Mouse (Mus musculus) liver, embryonic 12.5 days (tissue): ENCODE data around the gene Col23a1. TPM values are rescaled to one million over a fixed set of nuclear protein-coding genes. Genes with fewer than 3 reads are reported as not detected.
A peak's percentile ranks its signal among the peaks of the same experiment; 100 is the strongest.
"Not testable (repeated sequence)": the region's sequence is repeated elsewhere in the genome, so short reads cannot be mapped to it uniquely, and the experiment has no call there.

ENCODE experiments used
- ATAC-seq: fragments of 200-750 bp; cut with Nextera tagmentation; 2 replicates; pipeline ENCODE4 v1.8.0; 2017; ENCODE audit warnings: moderate number of reproducible peaks, mild to moderate bottlenecking, moderate library complexity
- H3K27ac ChIP-seq: fragments of 300-500 bp; sonication (generic); 2 replicates; pipeline ENCODE4 v1.5.1; 2016; ENCODE audit warnings: mild to moderate bottlenecking
- H3K27me3 ChIP-seq: fragments of 300-500 bp; sonication (generic); replicated peaks from 2 replicates; pipeline ENCODE4 v1.6.1; 2016; ENCODE audit warnings: mild to moderate bottlenecking, moderate library complexity
- H3K36me3 ChIP-seq: fragments of 300-500 bp; sonication (generic); 2 replicates; pipeline ENCODE4 v1.6.1; 2016; ENCODE audit warnings: mild to moderate bottlenecking, moderate library complexity
- H3K4me1 ChIP-seq: fragments of 300-500 bp; sonication (generic); 2 replicates; pipeline ENCODE4 v1.6.1; 2016
- H3K4me2 ChIP-seq: fragments of 300-500 bp; sonication (generic); 2 replicates; pipeline ENCODE4 v1.6.1; 2016; ENCODE audit warnings: mild to moderate bottlenecking, moderate library complexity
- H3K4me3 ChIP-seq: fragments of 300-500 bp; sonication (generic); 2 replicates; pipeline ENCODE4 v1.5.1; 2016; ENCODE audit warnings: mild to moderate bottlenecking, moderate library complexity
- H3K9ac ChIP-seq: fragments of 300-500 bp; sonication (generic); 2 replicates; pipeline ENCODE4 v1.6.1; 2016; ENCODE audit warnings: mild to moderate bottlenecking, moderate library complexity
- H3K9me3 ChIP-seq: fragments of 300-500 bp; sonication (generic); replicated peaks from 2 replicates; pipeline ENCODE4 v1.6.1; 2016; ENCODE audit warnings: mild to moderate bottlenecking, moderate library complexity
- WGBS: fragments of 180-500 bp; shearing (Covaris S2); methylation state at CpG from one replicate; pipeline ENCODE4 v1.1.7; 2016; ENCODE audit not compliant: insufficient replicate concordance; 5-methylcytosine and 5-hydroxymethylcytosine counted together
- polyA plus RNA-seq: library from polyadenylated mRNA; unstranded; fragments of >200 nt; fragmentation: Nextera tagmentation; extraction: Ambion mirVana; gene quantifications from 2 replicates; pipeline ENCODE4 v1.2.1, GENCODE M21; 2016

Gene Col23a1
- polyA plus RNA-seq, 1 experiment from 2014 or later, result 0.79 TPM

DNA sequence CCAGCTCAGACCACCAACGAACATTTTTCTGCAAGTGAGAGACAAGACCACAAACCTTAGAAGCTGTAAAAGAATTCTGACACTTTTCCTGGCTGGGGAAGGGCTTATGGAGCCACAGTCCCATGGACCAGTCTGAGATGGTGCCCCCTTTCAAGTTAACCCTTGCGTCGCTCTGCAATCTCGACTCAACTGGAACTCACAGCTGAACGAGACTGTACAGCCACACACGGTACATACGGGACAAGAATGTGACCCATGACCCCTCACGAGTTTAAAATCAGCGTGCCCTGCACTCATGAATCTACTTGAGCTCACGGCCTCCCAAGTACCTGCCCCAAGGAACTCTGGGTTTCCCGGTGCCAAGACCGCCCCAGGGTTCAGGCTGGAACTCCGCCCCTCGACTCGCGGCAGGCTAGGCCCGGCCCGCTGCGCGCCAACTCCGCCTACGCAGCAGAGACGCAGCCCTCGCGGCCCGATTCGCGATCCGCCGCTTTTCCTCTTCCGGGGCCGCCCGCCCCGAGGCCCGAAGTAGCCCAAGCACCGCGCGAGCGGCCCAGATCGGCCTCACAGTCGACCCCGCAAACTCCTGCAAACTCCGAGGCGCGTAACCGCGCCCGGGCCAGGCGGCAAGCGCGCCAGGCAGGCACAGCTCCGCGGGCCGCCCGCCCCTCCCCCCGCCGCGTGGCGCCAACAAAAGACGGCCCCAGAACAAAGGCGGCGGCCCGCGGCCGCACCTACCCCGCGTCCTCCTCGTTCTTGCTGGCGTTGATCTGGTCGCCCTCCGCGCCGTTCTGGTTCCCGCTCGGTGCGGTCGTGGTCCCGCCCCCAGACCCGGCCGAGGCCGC, 316.1 kb downstream of the Col23a1 start:
- Histone ChIP-seq H3K4me2 (peak overlapping the region; percentile 93), H3K4me1 (peaks cover 78% of the 10 kb centered on the region), H3K27me3 (no peaks in the 10 kb centered on the region), H3K9ac (peak overlapping the region; percentile 99), H3K27ac (peak overlapping the region; percentile 96), H3K4me3 (peak overlapping the region; percentile 99), H3K9me3 (no peaks in the 10 kb centered on the region), H3K36me3 (peaks cover 49% of the 10 kb centered on the region)
- WGBS, result under 1% methylated on average over 71 of the region's 81 CpGs
- peak; percentile 73 for ATAC-seq

DNA sequence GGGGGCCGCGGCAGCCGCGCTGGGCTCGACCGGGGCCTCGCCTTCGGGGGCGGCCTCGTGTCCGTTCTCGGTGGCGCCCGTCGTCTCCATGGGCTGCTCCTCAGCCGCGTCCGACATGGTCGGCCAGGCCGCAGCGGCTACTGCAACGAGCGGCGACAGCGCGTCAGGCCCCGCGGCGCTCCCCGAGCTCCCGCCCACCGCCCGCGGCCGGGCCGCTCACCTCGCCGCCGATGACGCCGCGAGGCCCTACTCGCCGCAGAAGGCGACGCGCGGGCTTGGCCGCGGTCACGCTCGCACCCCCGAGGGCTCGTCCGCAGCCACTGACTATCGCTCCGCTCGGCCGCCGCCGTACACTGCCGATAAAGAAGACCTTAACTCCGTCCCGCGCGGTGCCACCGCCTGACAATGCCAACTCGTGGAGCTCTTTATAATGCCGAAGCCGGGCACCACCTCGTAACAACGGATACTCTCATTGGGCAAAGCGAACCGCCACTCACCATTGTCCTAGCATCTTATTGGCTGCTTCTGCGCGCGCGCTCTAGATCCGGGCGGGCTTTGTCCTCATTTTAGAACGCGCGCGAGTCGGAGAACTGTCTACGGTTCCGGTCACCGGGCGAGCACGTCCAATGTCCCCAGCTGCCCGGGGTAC, 316.9 kb downstream of the Col23a1 start, which contains the start of gene Hnrnpab:
TSS of gene Hnrnpab (minus strand) at position 401 of the 649 bp plus-strand sequence.
- Histone ChIP-seq H3K27me3 (no peaks in the 10 kb centered on the region), H3K27ac (peak within 1 kb of the TSS; percentile 96), H3K9ac (peak within 1 kb of the TSS; percentile 99), H3K36me3 (peaks cover 41% of the 10 kb centered on the region), H3K4me2 (peak within 1 kb of the TSS; percentile 93), H3K9me3 (no peaks in the 10 kb centered on the region), H3K4me3 (peak within 1 kb of the TSS; percentile 99), H3K4me1 (peaks cover 81% of the 10 kb centered on the region)
- WGBS, result under 1% methylated on average over 91 of the region's 91 CpGs
- ATAC-seq, result peak; percentile 85

DNA sequence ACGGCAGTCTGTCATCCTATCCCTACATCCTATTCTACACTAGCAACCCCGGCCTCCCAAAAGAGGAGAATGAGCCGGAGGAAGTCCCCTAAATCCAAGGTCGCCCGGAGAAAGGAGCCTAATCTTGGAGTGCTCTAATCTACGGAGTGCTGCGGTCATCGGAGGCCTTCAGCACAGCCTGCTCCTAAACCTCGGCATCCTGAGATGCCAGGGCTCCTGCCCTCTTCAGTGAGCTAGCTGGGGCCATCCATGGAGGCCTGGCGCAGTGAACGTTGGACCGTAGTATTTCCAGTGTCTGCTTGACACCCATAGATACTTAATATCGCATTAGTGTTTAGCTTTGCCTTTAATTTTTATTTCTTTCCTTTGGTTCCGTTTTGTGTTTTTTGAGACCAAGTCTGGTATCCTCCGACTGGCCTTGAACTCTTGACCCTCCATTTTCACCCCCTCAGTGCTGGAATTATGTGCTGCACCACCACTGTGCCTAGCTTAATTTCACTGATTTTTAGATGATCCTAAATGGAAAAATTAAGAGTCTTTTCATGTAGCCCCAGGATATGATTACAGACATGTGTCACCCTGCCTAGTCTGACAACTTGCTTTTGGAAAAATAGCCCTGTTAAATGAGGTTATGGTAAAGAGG, 317.5 kb downstream of the Col23a1 start:
- peak overlapping the region; percentile 93 for H3K4me2 ChIP-seq
- WGBS, result 7% methylated on average over 15 of the region's 15 CpGs
- H3K27ac ChIP-seq, result peak overlapping the region; percentile 96
- peaks cover 35% of the 10 kb centered on the region for H3K36me3 ChIP-seq
- H3K4me3 ChIP-seq, result peak overlapping the region; percentile 99
- peaks cover 79% of the 10 kb centered on the region for H3K4me1 ChIP-seq
- peak overlapping the region; percentile 81 for H3K9ac ChIP-seq
- no peaks in the 10 kb centered on the region for H3K9me3 ChIP-seq
- H3K27me3 ChIP-seq, result no peaks in the 10 kb centered on the region
- ATAC-seq, result peak; percentile 63

DNA sequence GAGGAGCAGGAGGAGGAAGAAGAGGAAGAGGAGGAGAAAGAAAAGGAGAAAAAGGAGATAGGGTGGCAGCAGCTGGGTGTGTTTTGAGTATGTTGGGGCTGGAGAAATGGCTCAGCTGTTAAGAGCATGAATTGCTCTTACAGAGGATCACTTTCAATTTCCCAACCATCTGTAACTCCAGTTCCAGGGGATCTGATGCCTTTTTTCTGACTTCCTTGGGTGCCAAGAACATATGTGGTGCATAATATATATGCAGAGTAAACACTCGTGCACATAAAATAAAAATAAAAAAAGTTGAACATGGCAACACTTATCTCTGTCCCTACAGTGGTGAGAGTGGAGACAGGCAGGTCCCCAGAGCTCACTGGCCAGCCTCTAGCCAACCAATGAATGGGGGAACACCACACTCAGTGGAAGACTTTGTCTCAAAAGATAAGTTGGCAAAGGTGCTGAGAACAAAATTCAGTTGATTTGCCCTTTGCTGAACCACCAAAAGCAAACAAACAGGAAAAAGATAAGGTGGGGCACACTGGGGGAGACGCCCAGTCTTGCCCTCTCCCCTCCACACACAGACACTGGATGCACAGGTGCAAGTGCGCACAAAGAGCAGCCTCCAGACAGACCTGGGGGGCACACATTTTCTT, 319.7 kb downstream of the Col23a1 start:
- H3K9ac ChIP-seq, result peak overlapping the region; percentile 43
- no peaks in the 10 kb centered on the region for H3K9me3 ChIP-seq
- H3K4me1 ChIP-seq, result peaks cover 59% of the 10 kb centered on the region
- peak overlapping the region; percentile 96 for H3K27ac ChIP-seq
- peak overlapping the region; percentile 12 for H3K4me3 ChIP-seq
- peak; percentile 60 for ATAC-seq
- peak overlapping the region; percentile 56 for H3K4me2 ChIP-seq
- no peaks in the 10 kb centered on the region for H3K27me3 ChIP-seq
- 11% methylated on average over 3 of the region's 3 CpGs for WGBS
- peaks cover 13% of the 10 kb centered on the region for H3K36me3 ChIP-seq

DNA sequence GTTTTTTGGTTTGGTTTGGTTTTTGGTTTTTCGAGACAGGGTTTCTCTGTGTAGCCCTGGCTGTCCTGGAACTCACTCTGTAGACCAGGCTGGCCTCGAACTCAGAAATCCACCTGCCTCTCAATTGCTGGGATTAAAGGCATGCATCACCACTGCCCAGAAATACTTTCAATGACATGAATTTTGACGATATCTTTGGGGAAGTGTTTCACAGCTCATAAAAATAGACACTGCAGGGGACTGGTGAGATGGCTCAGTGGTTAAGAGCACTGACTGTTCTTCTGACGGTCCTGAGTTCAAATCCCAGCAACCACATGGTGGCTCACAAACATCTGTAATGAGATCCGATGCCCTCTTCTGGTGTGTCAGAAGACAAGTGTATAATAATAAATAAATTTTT, 320.2 kb downstream of the Col23a1 start:
- not testable (repeated sequence) for H3K36me3 ChIP-seq, H3K9me3 ChIP-seq, H3K27me3 ChIP-seq, H3K4me3 ChIP-seq, ATAC-seq, H3K9ac ChIP-seq
- Histone ChIP-seq H3K4me1 (peaks cover 59% of the 10 kb centered on the region), H3K27ac (peak overlapping the region; percentile 96), H3K4me2 (peak overlapping the region; percentile 56)
- WGBS, result 48% methylated on average over 5 of the region's 5 CpGs

DNA sequence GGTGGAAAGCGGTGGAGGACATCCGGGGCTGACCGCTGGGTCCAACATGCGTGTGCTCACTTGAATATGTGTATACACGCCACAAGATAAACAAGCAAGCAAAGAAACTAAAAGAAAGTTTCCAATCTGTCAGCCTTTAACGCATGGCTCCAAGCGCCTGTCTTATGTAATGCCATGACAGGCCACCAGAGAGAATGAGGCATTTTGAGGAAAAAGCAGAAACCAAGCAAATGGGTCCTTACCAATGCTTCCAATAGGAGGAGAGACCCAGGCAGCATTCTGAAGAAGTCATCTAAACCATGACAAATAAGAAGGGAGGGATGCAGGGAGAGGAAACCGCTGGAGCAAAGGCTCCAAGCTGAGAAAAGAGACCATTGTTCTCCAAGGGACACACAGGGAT, 324.5 kb downstream of the Col23a1 start:
- H3K27ac ChIP-seq, result no peak overlapping the region

GRCm38 (mm10) chr11:51615129-51615528, 325.4 kb downstream of the Col23a1 start:
- Histone ChIP-seq H3K27me3 (no peaks in the 10 kb centered on the region), H3K27ac (peak overlapping the region; percentile 91), H3K9ac (peak overlapping the region; percentile 77), H3K4me2 (peak overlapping the region; percentile 80), H3K4me1 (peaks cover 49% of the 10 kb centered on the region), H3K36me3 (no peaks in the 10 kb centered on the region), H3K9me3 (no peaks in the 10 kb centered on the region), H3K4me3 (peak overlapping the region; percentile 57)
- WGBS, result 30% methylated on average over 7 of the region's 7 CpGs
- ATAC-seq, result no peak

More for the DNA sequence above, 324.5 kb downstream of the Col23a1 start:
- Histone ChIP-seq H3K27me3 (no peaks in the 10 kb centered on the region), H3K4me1 (peaks cover 58% of the 10 kb centered on the region), H3K4me3 (no peak overlapping the region), H3K9me3 (no peaks in the 10 kb centered on the region), H3K36me3 (no peaks in the 10 kb centered on the region), H3K9ac (no peak overlapping the region), H3K4me2 (no peak overlapping the region)
- whole genome bisulfite sequencing, result 83% methylated on average over 8 of the region's 8 CpGs
- ATAC-seq, result no peak

DNA sequence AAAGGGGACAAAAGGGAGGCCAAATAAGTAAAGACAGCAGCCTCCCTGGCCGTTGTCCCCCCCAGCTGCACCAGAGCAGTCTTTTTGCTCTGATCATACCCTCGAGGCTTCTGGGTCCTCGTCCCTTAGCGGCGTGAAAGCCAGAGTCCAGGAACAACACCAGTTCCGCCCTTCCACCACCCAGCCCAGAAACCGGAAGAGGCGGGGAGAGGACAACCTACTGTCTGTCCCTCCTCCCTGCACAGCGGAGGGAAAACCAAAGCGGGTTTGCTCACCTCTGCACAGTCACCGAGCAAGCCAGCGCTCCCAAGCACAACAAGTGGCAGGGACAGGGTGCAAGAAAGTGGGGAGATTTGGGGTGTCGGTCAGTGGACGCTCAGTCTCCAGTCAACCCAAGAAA, 325.9 kb downstream of the Col23a1 start:
- H3K9me3 ChIP-seq, result no peaks in the 10 kb centered on the region
- H3K4me3 ChIP-seq, result peak overlapping the region; percentile 57
- H3K27ac ChIP-seq, result peak overlapping the region; percentile 91
- peak overlapping the region; percentile 77 for H3K9ac ChIP-seq
- no peaks in the 10 kb centered on the region for H3K36me3 ChIP-seq
- H3K4me2 ChIP-seq, result peak overlapping the region; percentile 80
- ATAC-seq, result peak; percentile 88
- no peaks in the 10 kb centered on the region for H3K27me3 ChIP-seq
- 2% methylated on average over 14 of the region's 14 CpGs for WGBS
- H3K4me1 ChIP-seq, result peaks cover 49% of the 10 kb centered on the region

DNA sequence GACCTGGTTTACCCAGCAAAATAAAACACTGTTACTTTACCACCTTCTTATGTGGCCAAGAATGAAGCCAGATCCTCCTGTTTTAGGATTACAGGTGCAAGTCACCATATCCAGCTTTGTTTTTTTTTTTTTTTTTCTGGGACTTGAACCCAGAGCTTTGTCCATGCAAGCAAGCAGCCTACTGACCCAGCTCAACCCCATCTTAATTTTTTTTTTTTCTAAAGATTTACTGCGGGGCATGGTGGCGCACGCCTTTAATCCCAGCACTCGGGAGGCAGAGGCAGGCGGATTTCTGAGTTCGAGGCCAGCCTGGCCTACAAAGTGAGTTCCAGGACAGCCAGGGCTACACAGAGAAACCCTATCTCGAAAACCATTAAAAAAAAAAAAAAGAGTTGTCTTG, 326.4 kb downstream of the Col23a1 start:
- WGBS, result 81% methylated on average over 7 of the region's 7 CpGs
- Histone ChIP-seq H3K4me2 (peak overlapping the region; percentile 80), H3K27ac (peak overlapping the region; percentile 91), H3K9ac (peak overlapping the region; percentile 77), H3K4me3 (peak overlapping the region; percentile 57), H3K4me1 (peaks cover 54% of the 10 kb centered on the region)
- not testable (repeated sequence) for H3K9me3 ChIP-seq, H3K27me3 ChIP-seq, H3K36me3 ChIP-seq, ATAC-seq

DNA sequence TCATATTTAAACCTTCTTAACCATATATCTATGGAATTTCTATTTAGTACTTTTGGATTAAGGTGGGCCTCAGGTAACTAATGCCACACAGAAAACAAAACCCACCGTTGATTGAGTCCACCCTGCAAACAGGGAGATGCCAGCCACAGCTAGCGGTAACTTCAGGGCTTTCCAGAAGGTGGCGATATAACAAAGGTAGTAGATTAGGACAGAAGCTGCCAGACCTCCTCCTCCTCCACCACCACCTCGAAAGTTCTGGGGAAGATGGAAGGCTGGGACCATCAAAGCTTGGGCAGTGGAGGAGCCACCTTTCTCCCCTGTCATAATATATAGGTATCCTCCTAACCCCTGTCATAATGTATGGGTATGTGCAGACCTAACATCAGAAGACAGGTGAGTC, 328.0 kb downstream of the Col23a1 start:
- H3K27ac ChIP-seq, result no peak overlapping the region
- H3K36me3 ChIP-seq, result peaks cover 16% of the 10 kb centered on the region
- H3K4me1 ChIP-seq, result peaks cover 60% of the 10 kb centered on the region
- no peaks in the 10 kb centered on the region for H3K9me3 ChIP-seq
- H3K27me3 ChIP-seq, result no peaks in the 10 kb centered on the region
- no peak overlapping the region for H3K4me2 ChIP-seq
- H3K9ac ChIP-seq, result no peak overlapping the region
- ATAC-seq, result no peak
- WGBS, result 1% methylated on average over 4 of the region's 4 CpGs
- H3K4me3 ChIP-seq, result no peak overlapping the region

DNA sequence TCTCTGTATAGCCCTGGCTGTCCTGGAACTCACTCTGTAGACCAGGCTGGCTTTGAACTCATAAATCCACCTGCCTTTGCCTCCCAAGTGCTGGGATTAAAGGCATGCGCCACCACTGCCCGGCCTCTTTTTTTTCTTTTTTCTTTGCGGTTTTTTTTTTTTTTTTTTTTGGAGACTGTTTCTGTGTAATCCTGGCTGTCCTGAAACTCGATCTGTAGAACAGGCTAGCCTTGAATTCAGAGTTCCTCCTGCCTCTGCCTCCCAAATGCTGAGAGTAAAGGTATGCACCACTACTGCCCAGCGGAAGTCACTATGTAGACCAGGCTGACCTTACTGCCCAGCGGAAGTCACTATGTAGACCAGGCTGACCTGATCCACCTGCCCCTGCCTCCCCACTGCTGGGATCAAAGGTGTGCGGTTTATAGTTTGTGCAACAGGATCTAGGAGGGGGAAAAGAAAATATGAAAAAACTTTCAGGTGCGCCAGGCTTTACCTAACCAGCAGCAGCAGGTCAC, 329.2 kb downstream of the Col23a1 start:
- no peaks in the 10 kb centered on the region for H3K27me3 ChIP-seq
- ATAC-seq, result no peak
- peak overlapping the region; percentile 61; the same call in 1 of the 2 replicates for H3K27ac ChIP-seq
- H3K4me2 ChIP-seq, result peak overlapping the region; percentile 83
- 33% methylated on average over 8 of the region's 8 CpGs for WGBS
- H3K4me1 ChIP-seq, result peaks cover 60% of the 10 kb centered on the region
- peak overlapping the region; percentile 42 for H3K9ac ChIP-seq
- peaks cover 29% of the 10 kb centered on the region for H3K36me3 ChIP-seq
- H3K4me3 ChIP-seq, result peak overlapping the region; percentile 79
- no peaks in the 10 kb centered on the region for H3K9me3 ChIP-seq
